Mouse (Mus musculus) thymus, adult 2 months (tissue): ENCODE measurements around the gene Rasal3. TPM values are rescaled to one million over a fixed set of nuclear protein-coding genes. Genes with fewer than 3 reads are reported as not detected.

Source experiments
- DNase-seq: peaks from one replicate; pipeline ENCODE4 v3.0.0; 2021
- H3K27ac ChIP-seq: fragments of 200-500 bp; 2 replicates; pipeline ENCODE4 v1.5.1; 2012; ENCODE audit warnings: low read length, control low read depth; ENCODE audit not compliant: control insufficient read depth, insufficient read depth
- H3K27me3 ChIP-seq: fragments of 200-500 bp; 2 replicates; pipeline ENCODE4 v1.6.1; 2012; ENCODE audit warnings: mild to moderate bottlenecking, low read length, moderate library complexity, mixed read lengths; ENCODE audit not compliant: control insufficient read depth, insufficient read depth
- H3K36me3 ChIP-seq: fragments of 200-500 bp; 2 replicates; pipeline ENCODE4 v1.6.1; 2012; ENCODE audit warnings: mild to moderate bottlenecking, low read length, moderate library complexity; ENCODE audit not compliant: control insufficient read depth, insufficient read depth
- H3K4me1 ChIP-seq: fragments of 200-500 bp; replicated peaks from 2 replicates; pipeline ENCODE4 v1.6.1; 2012; ENCODE audit warnings: low read length; ENCODE audit not compliant: control insufficient read depth, insufficient read depth
- H3K4me3 ChIP-seq: fragments of 200-500 bp; 2 replicates; pipeline ENCODE4 v1.5.1; 2012; ENCODE audit warnings: mild to moderate bottlenecking, low read length, control low read depth, moderate library complexity; ENCODE audit not compliant: control insufficient read depth, insufficient read depth
- CTCF ChIP-seq: fragments of 200-500 bp; IDR thresholded peaks from 2 replicates; pipeline ENCODE4 v1.5.1; 2012; ENCODE audit warnings: mild to moderate bottlenecking, control low read depth, low read length, moderate library complexity, borderline replicate concordance; ENCODE audit not compliant: control insufficient read depth, poor library complexity, insufficient read depth; ENCODE audit errors: extremely low read depth
- POLR2A ChIP-seq: fragments of 200-500 bp; IDR thresholded peaks from 2 replicates; pipeline ENCODE4 v1.6.1; 2012; ENCODE audit warnings: mild to moderate bottlenecking, low read length, control low read depth, moderate library complexity; ENCODE audit not compliant: control insufficient read depth, poor library complexity, insufficient read depth; ENCODE audit errors: extremely low read depth
- WGBS: fragments of 180-500 bp; shearing (Covaris S2); methylation state at CpG from one replicate; pipeline ENCODE4 v1.1.7; 2018; 5-methylcytosine and 5-hydroxymethylcytosine counted together
- polyA plus RNA-seq: library from polyadenylated mRNA; depleted of rRNA; stranded (reverse); fragments of >200 nt; gene quantifications from 2 replicates; pipeline ENCODE4 v1.2.3, GENCODE M21; 2012

Rasal3 gene
- polyA plus RNA-seq, 1 experiment: 541 TPM

- 47% methylated on average over 6 of the region's 6 CpGs for WGBS
- no peaks in the 10 kb centered on the region for H3K4me1 ChIP-seq
- H3K4me3 ChIP-seq: no peak overlapping the region
- TF ChIP-seq POLR2A (no peak), CTCF (no peak)
- DNase-seq: no peak
- no peaks in the 10 kb centered on the region for H3K27me3 ChIP-seq
- no peaks in the 10 kb centered on the region for H3K36me3 ChIP-seq
- H3K27ac ChIP-seq: no peak overlapping the region
Measured at GRCm38 (mm10) chr17:32443245-32443644, 39.9 kb upstream of the Rasal3 start.

- Histone ChIP-seq H3K4me1 (no peaks in the 10 kb centered on the region), H3K27me3 (no peaks in the 10 kb centered on the region), H3K4me3 (no peak overlapping the region), H3K36me3 (no peaks in the 10 kb centered on the region), H3K27ac (no peak overlapping the region)
- TF ChIP-seq POLR2A: no peak
- TF ChIP-seq CTCF: no peak
- DNase-seq: no peak
- 95% methylated on average over 4 of the region's 4 CpGs for WGBS
Measured at GRCm38 (mm10) chr17:32437106-32437505, 33.7 kb upstream of the Rasal3 start.

- H3K36me3 ChIP-seq: no peaks in the 10 kb centered on the region
- H3K4me1 ChIP-seq: peaks cover 2% of the 10 kb centered on the region; the same call in 1 of the 2 replicates
- H3K27ac ChIP-seq: no peak overlapping the region
- no peak for DNase-seq
- H3K4me3 ChIP-seq: no peak overlapping the region
- H3K27me3 ChIP-seq: no peaks in the 10 kb centered on the region
- TF ChIP-seq CTCF: no peak
- no peak for TF ChIP-seq POLR2A
- 92% methylated on average over 5 of the region's 5 CpGs for WGBS
Measured at GRCm38 (mm10) chr17:32435151-32435550, 31.8 kb upstream of the Rasal3 start.

- H3K4me1 ChIP-seq: peaks cover 2% of the 10 kb centered on the region; the same call in 1 of the 2 replicates
Measured at GRCm38 (mm10) chr17:32434324-32434723, 30.9 kb upstream of the Rasal3 start.

GRCm38 (mm10) chr17:32431972-32432371 is 28.6 kb upstream of the Rasal3 start:
- no peaks in the 10 kb centered on the region for H3K36me3 ChIP-seq
- H3K4me1 ChIP-seq: peaks cover 2% of the 10 kb centered on the region; the same call in 1 of the 2 replicates
- WGBS: 52% methylated on average over 3 of the region's 3 CpGs
- H3K27ac ChIP-seq: no peak overlapping the region
- peak; percentile 17 for DNase-seq
- H3K27me3 ChIP-seq: no peaks in the 10 kb centered on the region
- TF ChIP-seq CTCF: no peak
- TF ChIP-seq POLR2A: no peak
- no peak overlapping the region for H3K4me3 ChIP-seq

More at GRCm38 (mm10) chr17:32434324-32434723, 30.9 kb upstream of the Rasal3 start:
- 71% methylated on average over 4 of the region's 4 CpGs for WGBS
- no peak for DNase-seq
- Histone ChIP-seq H3K4me3 (no peak overlapping the region), H3K27me3 (no peaks in the 10 kb centered on the region), H3K27ac (no peak overlapping the region), H3K36me3 (no peaks in the 10 kb centered on the region)
- TF ChIP-seq POLR2A (no peak), CTCF (no peak)

- DNase-seq: no peak
- H3K36me3 ChIP-seq: no peaks in the 10 kb centered on the region
- TF ChIP-seq CTCF: no peak
- TF ChIP-seq POLR2A: no peak
- H3K4me3 ChIP-seq: no peak overlapping the region
- H3K27me3 ChIP-seq: no peaks in the 10 kb centered on the region
- no peak overlapping the region for H3K27ac ChIP-seq
- H3K4me1 ChIP-seq: peaks cover 21% of the 10 kb centered on the region
Measured at GRCm38 (mm10) chr17:32426610-32427009, 23.2 kb upstream of the Rasal3 start.

GRCm38 (mm10) chr17:32424034-32424433 is 20.7 kb upstream of the Rasal3 start, which contains the start of gene Pglyrp2:
Gene Pglyrp2 (minus strand): TSS chr17:32424167.
- WGBS: 1% methylated on average over 2 of the region's 2 CpGs
- peaks cover 22% of the 10 kb centered on the region for H3K4me1 ChIP-seq
- no peaks in the 10 kb centered on the region for H3K27me3 ChIP-seq
- DNase-seq: peak; percentile 87
- H3K4me3 ChIP-seq: peak within 1 kb of the TSS; percentile 33
- TF ChIP-seq POLR2A (peak; percentile 30; the same call in 1 of the 2 replicates), CTCF (no peak)
- H3K36me3 ChIP-seq: peaks cover 8% of the 10 kb centered on the region; the same call in 1 of the 2 replicates
- H3K27ac ChIP-seq: peak within 1 kb of the TSS; percentile 81
